Mouse (Mus musculus) A20 (cell line): ENCODE results near the gene Hist1h4d.
"Not testable (repeated sequence)": the region's sequence is repeated elsewhere in the genome, so short reads cannot be mapped to it uniquely, and the experiment has no call there.

Source experiments
- DNase-seq: peaks from one replicate; pipeline ENCODE4 v3.0.0-alpha.2; 2011; ENCODE audit warnings: low read depth, low spot score

The Hist1h4d gene

GRCm38 (mm10) chr13:23551146-23551834 lies 30.1 kb upstream of the Hist1h4d start, which contains the start of gene Hist1h4f:
Gene Hist1h4f (minus strand): TSS chr13:23551648.
- peak; percentile 95 for DNase-seq

DNA sequence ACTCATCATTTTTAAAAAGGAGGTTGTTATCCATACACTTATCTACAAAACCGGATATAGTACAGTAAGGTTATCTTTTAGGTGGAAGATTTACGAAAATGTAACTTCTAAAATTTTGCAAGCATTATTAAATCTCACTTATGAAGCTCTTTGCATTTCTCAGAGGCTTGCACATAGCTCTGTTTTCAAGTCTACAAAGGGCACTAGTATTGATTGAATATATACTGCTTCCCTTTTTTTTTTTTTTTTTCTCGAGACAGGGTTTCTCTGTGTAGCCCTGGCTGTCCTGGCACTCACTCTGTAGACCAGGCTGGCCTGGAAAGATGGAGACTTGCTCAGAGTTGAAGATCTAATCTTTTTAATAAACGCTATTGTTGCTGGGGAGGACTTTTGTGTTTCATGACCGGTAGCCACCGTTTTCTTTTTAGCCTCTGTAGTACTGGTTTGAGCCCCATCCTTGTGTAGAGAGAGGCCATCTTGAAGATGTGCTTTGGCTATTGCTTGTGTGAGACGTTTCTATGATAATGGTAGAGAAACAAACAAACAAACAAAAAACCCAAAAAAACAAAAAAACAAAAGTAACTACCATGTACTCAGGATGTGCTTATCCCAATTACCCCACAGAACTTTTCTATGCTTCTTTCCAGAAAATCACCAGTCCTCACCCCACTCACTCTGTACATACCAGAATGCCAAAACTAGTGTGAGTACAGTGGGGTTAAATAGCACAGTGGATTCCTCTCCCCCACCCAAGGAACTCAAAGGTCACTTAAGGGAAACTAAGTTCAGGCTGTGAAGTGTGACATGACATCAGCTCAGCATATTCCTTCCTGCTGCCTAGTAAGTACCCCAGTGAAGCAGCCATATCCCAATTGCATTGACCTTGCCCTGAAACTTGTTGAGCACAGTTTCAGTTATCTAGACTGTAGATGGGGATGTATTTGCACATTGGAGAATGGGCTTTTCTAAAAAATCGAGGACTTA lies 29.2 kb upstream of the Hist1h4d start:
- DNase-seq, result peak; percentile 54

DNA sequence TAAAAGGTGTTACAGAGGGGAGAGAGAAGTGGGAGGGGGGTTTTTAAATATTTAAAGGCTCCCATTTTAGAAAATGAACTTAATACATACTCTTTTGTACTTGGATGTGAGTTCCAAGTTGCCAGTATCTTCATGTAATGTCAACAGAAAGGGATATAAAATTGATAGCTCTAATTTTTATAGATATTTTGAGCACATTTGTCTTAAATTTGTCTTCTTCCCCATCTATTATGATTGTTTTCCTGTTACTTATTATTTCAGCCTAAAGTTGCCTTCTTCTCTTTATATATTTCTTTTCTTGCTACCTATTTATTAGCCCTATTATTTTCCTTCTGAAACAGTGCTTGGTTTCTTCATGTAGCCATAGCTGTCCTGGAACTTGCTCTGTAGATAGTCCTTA lies 28.4 kb upstream of the Hist1h4d start, which contains the start of gene Hist1h1d:
Hist1h1d (plus strand) TSS at position 301 of the 400 bp plus-strand sequence.
- DNase-seq, result no peak

DNA sequence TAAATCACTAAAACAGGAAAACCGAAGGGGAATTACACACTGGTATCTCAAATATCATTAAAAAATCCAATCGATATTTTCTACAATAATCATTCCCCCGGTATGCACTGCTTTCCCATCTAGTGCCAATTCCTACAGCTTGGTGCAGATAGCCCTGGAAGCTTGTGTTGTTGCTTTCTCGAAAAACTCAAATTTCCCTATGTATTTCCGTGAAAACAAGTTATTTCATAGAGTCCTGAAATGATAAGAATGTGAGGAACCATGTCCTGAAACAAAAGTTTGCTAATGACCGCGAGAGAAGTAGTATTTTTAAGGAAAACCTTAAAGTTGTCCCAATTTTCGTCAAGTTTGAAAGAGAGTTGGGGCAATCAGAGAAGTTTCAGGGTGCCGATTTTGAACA lies 27.0 kb upstream of the Hist1h4d start:
- DNase-seq, result no peak

DNA sequence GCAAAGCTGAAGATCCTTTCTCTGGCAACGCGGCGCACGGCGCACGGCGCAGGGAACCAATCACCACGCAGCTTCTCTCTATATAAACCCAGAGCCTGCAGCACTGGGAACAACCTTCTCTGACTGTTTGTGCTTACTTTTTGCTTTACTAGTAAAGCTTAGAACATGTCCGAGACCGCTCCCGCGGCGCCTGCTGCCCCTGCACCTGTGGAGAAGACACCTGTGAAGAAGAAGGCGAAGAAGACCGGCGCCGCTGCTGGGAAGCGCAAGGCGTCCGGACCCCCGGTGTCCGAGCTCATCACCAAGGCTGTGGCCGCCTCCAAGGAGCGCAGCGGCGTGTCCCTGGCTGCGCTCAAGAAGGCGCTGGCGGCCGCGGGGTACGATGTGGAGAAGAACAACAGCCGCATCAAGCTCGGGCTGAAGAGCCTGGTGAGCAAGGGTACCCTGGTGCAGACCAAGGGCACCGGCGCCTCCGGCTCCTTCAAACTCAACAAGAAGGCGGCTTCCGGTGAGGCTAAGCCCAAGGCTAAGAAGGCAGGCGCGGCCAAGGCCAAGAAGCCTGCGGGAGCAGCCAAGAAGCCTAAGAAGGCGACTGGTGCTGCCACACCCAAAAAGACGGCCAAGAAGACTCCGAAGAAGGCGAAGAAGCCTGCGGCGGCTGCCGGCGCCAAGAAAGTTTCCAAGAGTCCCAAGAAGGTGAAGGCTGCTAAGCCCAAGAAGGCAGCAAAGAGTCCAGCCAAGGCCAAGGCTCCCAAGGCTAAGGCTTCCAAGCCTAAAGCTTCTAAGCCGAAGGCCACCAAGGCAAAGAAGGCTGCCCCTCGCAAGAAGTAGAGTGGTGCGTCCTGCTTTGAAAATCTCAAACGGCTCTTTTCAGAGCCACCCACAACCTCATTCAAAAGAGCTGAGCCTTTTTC lies 26.2 kb upstream of the Hist1h4d start:
- peak; percentile 95 for DNase-seq

DNA sequence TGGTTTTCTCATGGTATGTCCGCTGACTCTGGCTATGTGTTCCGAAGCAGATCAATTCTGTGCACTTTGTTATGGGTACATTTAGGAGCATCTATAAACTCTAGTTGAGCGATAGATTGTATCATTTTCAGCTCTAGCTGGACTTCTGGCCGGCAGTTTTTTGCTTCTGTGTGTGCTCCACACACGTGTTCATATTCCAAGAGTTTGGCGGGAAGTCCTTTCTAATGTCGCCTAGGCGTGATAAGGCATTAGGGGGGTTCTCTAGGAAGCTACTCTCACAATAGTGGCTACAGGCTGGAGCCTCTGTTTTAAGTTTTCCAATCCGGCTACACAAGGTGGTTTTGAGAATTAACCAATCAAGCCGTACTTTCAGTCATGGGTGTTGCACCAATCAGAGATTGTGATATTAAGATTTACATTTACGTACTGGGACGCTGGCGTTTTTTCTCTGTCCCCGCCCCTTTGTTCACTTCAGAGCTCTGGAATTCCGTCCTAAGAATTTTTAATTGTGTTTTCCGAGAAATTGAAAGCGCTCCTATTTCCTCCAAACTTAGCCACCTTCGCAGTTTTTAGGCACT lies 25.5 kb upstream of the Hist1h4d start:
- DNase-seq, result peak; percentile 90

GRCm38 (mm10) chr13:23556906-23557305 lies 24.5 kb upstream of the Hist1h4d start:
- peak; percentile 8 for DNase-seq

DNA sequence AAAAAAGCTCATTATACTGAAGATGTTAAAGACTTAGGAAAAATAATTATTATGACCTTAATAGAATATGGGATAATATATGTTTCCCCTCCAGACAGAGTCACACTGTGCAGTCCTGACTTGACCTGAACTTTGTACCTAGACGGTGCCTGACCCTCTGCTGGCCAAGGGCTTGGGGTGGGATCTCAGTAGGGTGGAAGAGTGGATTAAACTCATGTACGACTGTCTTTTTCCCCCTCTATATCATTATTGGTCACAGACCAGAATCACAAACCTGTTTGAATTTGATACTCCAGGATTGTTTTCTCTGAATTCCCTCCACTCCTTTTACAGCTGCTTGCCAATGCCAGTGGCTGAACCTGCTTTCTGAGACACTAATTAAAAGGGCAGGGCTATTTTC lies 20.7 kb upstream of the Hist1h4d start:
- DNase-seq, result not testable (repeated sequence)

GRCm38 (mm10) chr13:23561531-23561882 lies 19.9 kb upstream of the Hist1h4d start:
- not testable (repeated sequence) for DNase-seq

DNA sequence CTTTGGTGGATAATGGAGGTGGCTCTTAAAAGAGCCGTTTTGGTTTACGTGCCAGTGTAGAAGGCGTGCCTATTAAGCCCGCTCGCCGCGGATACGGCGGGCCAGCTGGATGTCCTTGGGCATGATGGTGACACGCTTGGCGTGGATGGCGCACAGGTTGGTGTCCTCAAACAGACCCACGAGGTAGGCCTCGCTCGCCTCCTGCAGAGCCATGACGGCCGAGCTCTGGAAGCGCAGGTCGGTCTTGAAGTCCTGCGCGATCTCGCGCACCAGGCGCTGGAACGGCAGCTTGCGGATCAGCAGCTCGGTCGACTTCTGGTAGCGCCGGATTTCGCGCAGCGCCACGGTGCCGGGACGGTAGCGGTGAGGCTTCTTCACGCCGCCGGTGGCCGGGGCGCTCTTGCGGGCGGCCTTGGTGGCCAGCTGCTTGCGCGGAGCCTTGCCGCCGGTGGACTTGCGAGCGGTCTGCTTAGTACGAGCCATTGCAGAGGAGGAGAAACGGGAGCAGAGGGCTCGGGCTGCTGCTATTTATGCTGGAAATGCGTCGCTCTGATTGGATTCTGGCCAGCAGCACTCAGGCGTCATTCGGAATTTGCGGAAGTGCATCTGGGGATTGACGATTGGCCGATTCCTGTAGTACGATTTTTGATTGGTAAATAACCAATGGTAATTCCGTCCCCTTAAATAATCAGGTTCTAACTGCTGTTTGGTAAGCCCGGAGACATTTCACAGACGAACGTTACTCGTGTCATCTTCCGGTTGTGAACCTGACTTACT lies 19.3 kb upstream of the Hist1h4d start, which contains the start of gene Hist1h3e:
Hist1h3e (minus strand) TSS at position 487 of the 777 bp plus-strand sequence.
- peak; percentile 98 for DNase-seq

- peak; percentile 85 for DNase-seq
These were observed 18.5 kb upstream of the Hist1h4d start for GRCm38 (mm10) chr13:23562699-23563462.

GRCm38 (mm10) chr13:23564482-23564881 lies 16.9 kb upstream of the Hist1h4d start:
- DNase-seq, result no peak

- peak; percentile 68 for DNase-seq
These were observed 11.0 kb upstream of the Hist1h4d start for GRCm38 (mm10) chr13:23570261-23571021.

DNA sequence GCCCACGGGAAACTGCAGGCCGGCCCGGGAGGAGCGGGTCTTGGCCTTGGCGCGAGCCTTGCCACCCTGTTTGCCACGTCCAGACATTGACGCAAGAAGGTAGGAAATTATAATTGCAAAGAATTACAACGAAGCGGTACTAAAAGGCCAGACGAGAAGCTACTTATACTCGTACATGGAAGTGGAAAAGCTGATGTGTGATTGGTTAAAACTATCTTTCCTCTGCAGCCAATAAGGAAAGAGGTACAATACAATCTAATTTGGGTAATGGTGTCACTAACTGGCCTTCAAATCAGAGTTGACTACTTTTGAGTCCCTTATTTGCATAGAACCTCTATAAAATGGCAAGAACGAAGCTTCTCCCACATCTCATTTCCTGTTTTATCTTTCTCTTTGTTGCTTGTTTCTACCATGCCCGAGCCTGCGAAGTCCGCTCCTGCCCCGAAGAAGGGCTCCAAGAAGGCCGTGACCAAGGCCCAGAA lies 10.3 kb upstream of the Hist1h4d start, which contains the start of the genes Hist1h2ae and Hist1h2bg:
Hist1h2ae (minus strand) TSS at position 199 of the 482 bp plus-strand sequence.
Hist1h2bg (plus strand) TSS at position 375 of the 482 bp plus-strand sequence.
- DNase-seq, result peak; percentile 94

DNA sequence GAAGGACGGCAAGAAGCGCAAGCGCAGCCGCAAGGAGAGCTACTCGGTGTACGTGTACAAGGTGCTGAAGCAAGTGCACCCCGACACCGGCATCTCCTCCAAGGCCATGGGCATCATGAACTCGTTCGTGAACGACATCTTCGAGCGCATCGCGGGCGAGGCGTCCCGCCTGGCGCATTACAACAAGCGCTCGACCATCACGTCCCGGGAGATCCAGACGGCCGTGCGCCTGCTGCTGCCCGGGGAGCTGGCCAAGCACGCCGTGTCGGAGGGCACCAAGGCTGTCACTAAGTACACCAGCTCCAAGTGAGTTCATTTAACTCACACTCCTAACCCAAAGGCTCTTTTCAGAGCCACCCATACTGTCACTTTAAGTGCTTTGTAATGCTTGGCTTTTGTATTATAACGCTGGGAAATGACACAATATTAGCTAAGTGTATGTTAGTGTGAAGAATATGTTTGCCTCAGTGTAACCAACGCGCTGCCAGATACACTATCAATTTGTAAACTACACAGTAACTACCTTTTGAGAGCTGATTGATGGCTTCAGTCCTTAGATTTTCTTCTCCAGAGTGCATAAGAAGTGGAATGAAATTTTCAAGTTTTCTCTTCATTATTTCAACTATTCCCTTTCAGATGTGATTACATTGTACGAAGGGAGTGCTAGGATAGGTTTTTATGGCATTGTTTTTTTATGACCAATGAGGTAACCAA lies 9.7 kb upstream of the Hist1h4d start:
- peak; percentile 74 for DNase-seq

- DNase-seq, result peak; percentile 40
These were observed 9.0 kb upstream of the Hist1h4d start for GRCm38 (mm10) chr13:23572218-23573033.
